8 mouse cellular contexts compared by ENCODE assay signal in genomic region chr16:21778293-21778866, GRCm38 (mm10). TPM values are rescaled to one million over a fixed set of nuclear protein-coding genes. Genes with fewer than 3 reads are reported as not detected.
DNase-seq lines count a peak whose midpoint lies in the region; ATAC-seq lines count a peak whose summit lies in the region.

No protein-coding gene starts in this region.

- no peak overlapping the region for H3K9ac ChIP-seq in forebrain, embryonic 16.5 days (replicated peaks; ENCODE audit: low read depth, low read length)
- no peak overlapping the region for H3K9ac ChIP-seq in midbrain, embryonic 15.5 days

- H3K27me3 ChIP-seq in forebrain, embryonic 16.5 days (replicated peaks; ENCODE audit: control insufficient read depth, insufficient read depth, low read length), result no peaks in the 10 kb centered on the region
- no peaks in the 10 kb centered on the region for H3K27me3 ChIP-seq in midbrain, embryonic 15.5 days (replicated peaks)

- H3K4me1 ChIP-seq in forebrain, embryonic 16.5 days (replicated peaks; ENCODE audit: control insufficient read depth, insufficient read depth, low read length), result no peaks in the 10 kb centered on the region
- no peaks in the 10 kb centered on the region for H3K4me1 ChIP-seq in midbrain, embryonic 15.5 days

- WGBS in forebrain, embryonic 16.5 days, result 35% methylated on average over 3 of the region's 3 CpGs
- WGBS in midbrain, embryonic 15.5 days, result 41% methylated on average over 3 of the region's 3 CpGs

- H3K9me3 ChIP-seq in forebrain, embryonic 16.5 days (ENCODE audit: control insufficient read depth, low read length), result no peaks in the 10 kb centered on the region
- H3K9me3 ChIP-seq in midbrain, embryonic 15.5 days, result no peaks in the 10 kb centered on the region

- peak; percentile 19 for DNase-seq in Muller cell, postnatal 12 days (ENCODE audit: inconsistent ontology term)
- DNase-seq in kidney, postnatal 4 days, result peak; percentile 33 to 38
- no peak for DNase-seq in gastrocnemius, adult 8-10 months (ENCODE audit: low spot score in 2 of 2)
- no peak for DNase-seq in right cerebral cortex, postnatal 4 days

- peak overlapping the region; percentile 10 for H3K4me3 ChIP-seq in forebrain, embryonic 16.5 days (replicated peaks; ENCODE audit: low read length)
- peak overlapping the region; percentile 19; the same call in 1 of the 2 replicates for H3K4me3 ChIP-seq in midbrain, embryonic 15.5 days

- no peaks in the 10 kb centered on the region for H3K36me3 ChIP-seq in forebrain, embryonic 16.5 days (ENCODE audit: control insufficient read depth, insufficient read depth)
- no peaks in the 10 kb centered on the region for H3K36me3 ChIP-seq in midbrain, embryonic 15.5 days (replicated peaks)

- H3K27ac ChIP-seq in forebrain, embryonic 16.5 days (ENCODE audit: low read length), result no peak overlapping the region
- no peak overlapping the region for H3K27ac ChIP-seq in midbrain, embryonic 15.5 days

- H3K4me2 ChIP-seq in forebrain, embryonic 16.5 days (ENCODE audit: low read length), result no peak overlapping the region
- peak overlapping the region; percentile 22; the same call in 1 of the 2 replicates for H3K4me2 ChIP-seq in midbrain, embryonic 15.5 days

- peak; percentile 57 for ATAC-seq in CD4-positive, CD25-positive, alpha-beta regulatory T cell, adult 4 months
- ATAC-seq in forebrain, embryonic 16.5 days, result no peak
- no peak for ATAC-seq in midbrain, embryonic 15.5 days (replicated peaks)
- ATAC-seq in inflammation-experienced regulatory T-cells, adult 6 months, result no peak

RNA-seq across cellular contexts. Expression of gene Ehhadh, which starts 9.2 kb away (rescaled TPM):
- polyA plus RNA-seq in CD4-positive, CD25-positive, alpha-beta regulatory T cell, adult 4 months (2017; shearing (Covaris generic)), result 1 to 10 TPM; 7.5 to 8.7 TPM
- polyA plus RNA-seq in forebrain, embryonic 16.5 days (2015; fragmentation: Nextera tagmentation; extraction: Ambion mirVana), result 0.83 and 1.1 TPM in 2 replicates
- 1.4 and 1.9 TPM in 2 replicates for polyA plus RNA-seq in midbrain, embryonic 15.5 days (2015; fragmentation: Nextera tagmentation; extraction: Ambion mirVana)
- polyA plus RNA-seq in inflammation-experienced regulatory T-cells, adult 6 months (2017; shearing (Covaris generic)), result 1 to 10 TPM; 3.2 to 7.9 (median 6.3) TPM
- 1 to 10 TPM; 6.1 to 8.3 (median 7.1) TPM for total RNA-seq in gastrocnemius, adult 8-10 months (2022)

RNA-seq across cellular contexts. Expression of gene Map3k13, which starts 15.8 kb away (rescaled TPM):
- polyA plus RNA-seq in CD4-positive, CD25-positive, alpha-beta regulatory T cell, adult 4 months (2017; shearing (Covaris generic)), result under 1 TPM; 0.44 to 0.51 TPM
- 5.6 and 5.7 TPM in 2 replicates for polyA plus RNA-seq in forebrain, embryonic 16.5 days (2015; fragmentation: Nextera tagmentation; extraction: Ambion mirVana)
- polyA plus RNA-seq in midbrain, embryonic 15.5 days (2015; fragmentation: Nextera tagmentation; extraction: Ambion mirVana), result 7.0 and 7.5 TPM in 2 replicates
- polyA plus RNA-seq in inflammation-experienced regulatory T-cells, adult 6 months (2017; shearing (Covaris generic)), result under 1 TPM; 0.26 to 0.42 (median 0.38) TPM
- under 1 TPM; 0.56 to 0.75 (median 0.61) TPM for total RNA-seq in gastrocnemius, adult 8-10 months (2022)

Comparison
In these comparisons a context has a peak if more than half of its experiments do, and no peak if none do; other contexts are left out.
1. DNase-seq: peak in Muller cell, postnatal 12 days (single experiment) and kidney, postnatal 4 days (2 of 2); none in gastrocnemius, adult 8-10 months (0 of 2) and right cerebral cortex, postnatal 4 days (single experiment).